Comparison of ENCODE assay signal across 7 mouse cellular contexts in the genomic region with DNA sequence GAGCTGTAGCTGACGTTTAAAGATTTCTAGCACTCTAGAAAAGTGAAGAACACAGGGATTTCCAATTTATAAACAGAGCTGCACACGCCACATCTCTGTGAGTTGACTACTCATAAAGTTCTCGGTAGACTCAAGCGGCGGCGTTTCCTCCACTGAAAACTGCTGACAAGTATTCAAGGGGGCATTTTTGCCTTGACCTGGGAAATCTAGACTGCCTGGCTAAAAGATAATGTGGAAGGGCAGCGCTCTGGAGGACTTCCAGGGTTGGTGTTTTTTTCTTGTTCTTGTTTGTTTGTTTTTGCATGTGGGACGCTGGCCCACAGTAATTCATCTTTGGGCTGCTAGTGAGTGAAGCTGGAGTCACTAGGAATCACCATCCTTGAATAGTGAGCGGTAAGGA. TPM values are rescaled to one million over a fixed set of nuclear protein-coding genes. Genes with fewer than 3 reads are reported as not detected.
DNase-seq lines count a peak whose midpoint lies in the region; ATAC-seq and TF ChIP-seq lines count a peak whose summit lies in the region.

No protein-coding gene starts in this region.

- no peaks in the 10 kb centered on the region for H3K9me3 ChIP-seq in hindbrain, embryonic 10.5 days
- no peaks in the 10 kb centered on the region for H3K9me3 ChIP-seq in liver, embryonic 11.5 days (ENCODE audit: control insufficient read depth, low read length)

- H3K4me2 ChIP-seq in liver, embryonic 11.5 days: peak overlapping the region; percentile 73

- no peaks in the 10 kb centered on the region for H3K36me3 ChIP-seq in C2C12 (ENCODE audit: control insufficient read depth, insufficient read depth)
- H3K36me3 ChIP-seq in hindbrain, embryonic 10.5 days: no peaks in the 10 kb centered on the region
- no peaks in the 10 kb centered on the region for H3K36me3 ChIP-seq in liver, embryonic 11.5 days (ENCODE audit: control insufficient read depth, insufficient read depth, low read length)

- H3K4me3 ChIP-seq in C2C12 (ENCODE audit: insufficient read depth, poor library complexity, severe bottlenecking): peak overlapping the region; percentile 59
- peak overlapping the region; percentile 75 for H3K4me3 ChIP-seq in hindbrain, embryonic 10.5 days
- H3K4me3 ChIP-seq in liver, embryonic 11.5 days (ENCODE audit: low read depth, low read length): peak overlapping the region; percentile 78

- WGBS in hindbrain, embryonic 10.5 days: 37% methylated on average over 9 of the region's 9 CpGs
- 13% methylated on average over 9 of the region's 9 CpGs for WGBS in liver, embryonic 11.5 days

- TF ChIP-seq CTCF in C2C12 (IDR thresholded peaks at IDR 0.05; ENCODE audit: control insufficient read depth, insufficient read depth, insufficient read length): no peak

- peak overlapping the region; percentile 84 for H3K9ac ChIP-seq in liver, embryonic 11.5 days (ENCODE audit: low read depth, low read length)

- peaks cover 9% of the 10 kb centered on the region; the same call in 1 of the 2 replicates for H3K4me1 ChIP-seq in hindbrain, embryonic 10.5 days (replicated peaks)
- H3K4me1 ChIP-seq in liver, embryonic 11.5 days (replicated peaks; ENCODE audit: control insufficient read depth, insufficient read depth, low read length): peaks cover 21% of the 10 kb centered on the region

- H3K79me3 ChIP-seq in C2C12 (ENCODE audit: low read depth): peaks cover 47% of the 10 kb centered on the region

- no peak overlapping the region for H3K27ac ChIP-seq in hindbrain, embryonic 10.5 days
- H3K27ac ChIP-seq in liver, embryonic 11.5 days (ENCODE audit: low read depth, low read length): no peak overlapping the region; the same call in 1 of the 2 replicates

- H3ac ChIP-seq in C2C12 (ENCODE audit: control insufficient read depth, insufficient read length, low read depth): no peak overlapping the region

- DNase-seq in 416B (ENCODE audit: low read depth): peak; percentile 47
- no peak for DNase-seq in hindbrain, embryonic 10.5 days (ENCODE audit: low spot score)
- no peak for DNase-seq in liver, embryonic 11.5 days (ENCODE audit: low spot score)
- DNase-seq in testis, postnatal 14 days (ENCODE audit: low spot score): peak; percentile 25
- DNase-seq in cerebellum, adult 18-20 months: no peak
- no peak for DNase-seq in cerebellum, postnatal 4 days (ENCODE audit: low spot score in 2 of 2)

- H3K27me3 ChIP-seq in C2C12 (ENCODE audit: control insufficient read depth, insufficient read depth, insufficient read length): no peaks in the 10 kb centered on the region
- peaks cover 73% of the 10 kb centered on the region for H3K27me3 ChIP-seq in hindbrain, embryonic 10.5 days (ENCODE audit: insufficient read depth, poor library complexity, severe bottlenecking)
- peaks cover 4% of the 10 kb centered on the region for H3K27me3 ChIP-seq in liver, embryonic 11.5 days (replicated peaks; ENCODE audit: control insufficient read depth, insufficient read depth, low read length)

- peaks cover 58% of the 10 kb centered on the region for H3K79me2 ChIP-seq in C2C12 (ENCODE audit: control insufficient read depth, insufficient read depth)

- ATAC-seq in liver, embryonic 11.5 days (replicated peaks; ENCODE audit: low FRiP score): no peak

TF ChIP-seq in C2C12, 6 proteins besides CTCF, POLR2A, EP300 and RAD21:
- TF ChIP-seq FOSL1 (IDR thresholded peaks at IDR 0.05; ENCODE audit: insufficient read depth, low read length, poor library complexity, severe bottlenecking) (no peak), MYOD1 (IDR thresholded peaks at IDR 0.05; ENCODE audit: control insufficient read depth, insufficient read length, low read depth) (no peak)

RNA-seq across cellular contexts. Expression of gene Dock8, which starts 0.8 kb away (rescaled TPM):
- polyA plus RNA-seq in C2C12 (2012; fragmentation: generic; extraction: Trizol): 8.2 TPM
- polyA plus RNA-seq in hindbrain, embryonic 10.5 days (2016; fragmentation: Nextera tagmentation; extraction: Ambion mirVana): 1.4 and 2.2 TPM in 2 replicates
- polyA plus RNA-seq in liver, embryonic 11.5 days (2014; fragmentation: Nextera tagmentation; extraction: Ambion mirVana): 17.2 and 17.6 TPM in 2 replicates

RNA-seq across cellular contexts. Expression of gene Cbwd1, which starts 38.7 kb away (rescaled TPM):
- polyA plus RNA-seq in C2C12 (2012; fragmentation: generic; extraction: Trizol): 10.4 TPM
- 18.5 and 22.3 TPM in 2 replicates for polyA plus RNA-seq in hindbrain, embryonic 10.5 days (2016; fragmentation: Nextera tagmentation; extraction: Ambion mirVana)
- polyA plus RNA-seq in liver, embryonic 11.5 days (2014; fragmentation: Nextera tagmentation; extraction: Ambion mirVana): 23.0 and 23.3 TPM in 2 replicates

Comparison
In these comparisons a context has a peak if more than half of its experiments do, and no peak if none do; other contexts are left out.
1. DNase-seq: peak in 416B (single experiment) and testis, postnatal 14 days (single experiment); none in hindbrain, embryonic 10.5 days (single experiment), liver, embryonic 11.5 days (single experiment), cerebellum, adult 18-20 months (0 of 2) and cerebellum, postnatal 4 days (0 of 2).
2. Peak in every context shown above with its lines, with median percentiles within 50 percentile points of each other: H3K4me3 ChIP-seq.